Mouse (Mus musculus) myocyte (in vitro differentiated cells): ENCODE data around the gene Lztfl1. TPM values are rescaled to one million over a fixed set of nuclear protein-coding genes. Genes with fewer than 3 reads are reported as not detected.
A peak's percentile ranks its signal among the peaks of the same experiment; 100 is the strongest.

ENCODE experiments used
- H3K27me3 ChIP-seq: one replicate; pipeline ENCODE4 v1.6.1; 2011; ENCODE audit not compliant: control insufficient read depth, insufficient read depth, insufficient read length
- H3K36me3 ChIP-seq: one replicate; pipeline ENCODE4 v1.6.1; 2011; ENCODE audit not compliant: control insufficient read depth, insufficient read depth
- H3K4me2 ChIP-seq: one replicate; pipeline ENCODE4 v1.6.1; 2011; ENCODE audit warnings: low read depth, control low read depth
- H3K4me3 ChIP-seq: one replicate; pipeline ENCODE4 v1.5.1; 2011; ENCODE audit warnings: mild to moderate bottlenecking, control low read depth, moderate library complexity
- H3K79me2 ChIP-seq: one replicate; pipeline ENCODE4 v1.6.1; 2011; ENCODE audit not compliant: control insufficient read depth, insufficient read depth
- H3ac ChIP-seq: one replicate; pipeline ENCODE4 v1.6.1; 2011; ENCODE audit not compliant: control insufficient read depth, insufficient read length
- CEBPB ChIP-seq: IDR thresholded peaks from 2 replicates; pipeline ENCODE4 v1.6.1; 2011; ENCODE audit warnings: mild to moderate bottlenecking, moderate library complexity; ENCODE audit not compliant: poor library complexity, insufficient read depth, severe bottlenecking
- E2F4 ChIP-seq: IDR thresholded peaks from one replicate; pipeline ENCODE4 v1.6.1; 2011; ENCODE audit warnings: mild to moderate bottlenecking, control low read depth, moderate library complexity; ENCODE audit not compliant: insufficient read depth
- MAX ChIP-seq: IDR thresholded peaks from one replicate; pipeline ENCODE4 v1.6.1; 2011; ENCODE audit warnings: low read depth, mild to moderate bottlenecking, control low read depth
- MYOD1 ChIP-seq, 3 experiments: IDR thresholded peaks; one replicate each; pipeline ENCODE4 v1.6.1; 2011; ENCODE audit warnings: control low read depth in 2 of 3, low read depth in 2 of 3, mild to moderate bottlenecking in 2 of 3, moderate library complexity in 1 of 3; ENCODE audit not compliant: insufficient read length in 2 of 3, control insufficient read depth in 1 of 3
- MYOG ChIP-seq, 3 experiments: IDR thresholded peaks; one replicate each; pipeline ENCODE4 v1.6.1; 2011; ENCODE audit warnings: control low read depth in 2 of 3, low read depth in 2 of 3, mild to moderate bottlenecking in 2 of 3; ENCODE audit not compliant: insufficient read length in 2 of 3, control insufficient read depth in 1 of 3, insufficient read depth in 1 of 3
- POLR2A ChIP-seq: IDR thresholded peaks from one replicate; pipeline ENCODE4 v1.6.1; 2011; ENCODE audit warnings: low read depth, mild to moderate bottlenecking, control low read depth, moderate library complexity; ENCODE audit not compliant: insufficient read length
- POLR2AphosphoS2 ChIP-seq: IDR thresholded peaks from one replicate; pipeline ENCODE4 v1.6.1; 2011; ENCODE audit warnings: low read depth, control low read depth; ENCODE audit not compliant: insufficient read length
- REST ChIP-seq: IDR thresholded peaks from one replicate; pipeline ENCODE4 v1.6.1; 2011; ENCODE audit warnings: mild to moderate bottlenecking, control low read depth, moderate library complexity; ENCODE audit not compliant: insufficient read depth, insufficient read length
- SRF ChIP-seq: IDR thresholded peaks from one replicate; pipeline ENCODE4 v1.6.1; 2011; ENCODE audit warnings: low read depth; ENCODE audit not compliant: control insufficient read depth, insufficient read length
- TCF12 ChIP-seq: IDR thresholded peaks from one replicate; pipeline ENCODE4 v1.6.1; 2011; ENCODE audit warnings: mild to moderate bottlenecking, control low read depth; ENCODE audit not compliant: poor library complexity, insufficient read depth, severe bottlenecking
- TCF3 ChIP-seq: IDR thresholded peaks from one replicate; pipeline ENCODE4 v1.6.1; 2011; ENCODE audit warnings: low read depth, control low read depth; ENCODE audit not compliant: insufficient read length
- USF1 ChIP-seq: IDR thresholded peaks from one replicate; pipeline ENCODE4 v1.6.1; 2011; ENCODE audit warnings: low read depth, mild to moderate bottlenecking, control low read depth, moderate library complexity
- polyA plus RNA-seq: library from polyadenylated mRNA; unstranded; fragments of >200 nt; fragmentation: generic; extraction: Trizol; gene quantifications from one replicate; pipeline ENCODE4 v1.2.1, GENCODE M21; 2012; ENCODE audit warnings: missing spikeins

The Lztfl1 gene
- polyA plus RNA-seq, 1 experiment: 7.4 TPM

DNA sequence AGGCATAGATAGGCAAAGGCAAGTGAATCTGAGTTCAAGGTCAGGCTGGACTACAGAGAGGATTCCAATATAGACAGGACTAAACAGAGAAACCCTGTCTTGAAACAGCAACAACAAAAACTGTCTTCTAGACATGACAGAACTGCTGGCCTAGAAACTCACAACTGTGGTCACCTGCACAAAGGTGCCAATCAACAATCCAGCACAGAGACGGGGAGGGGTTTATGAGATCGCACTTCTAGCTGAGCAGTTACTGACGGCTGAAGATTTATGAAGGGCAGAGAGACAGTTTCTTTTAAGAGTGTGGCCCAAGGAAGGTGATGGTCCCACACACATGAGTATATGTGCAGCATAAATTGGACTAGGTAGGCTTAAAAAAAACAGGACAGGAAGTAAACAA is 1.2 kb downstream of the Lztfl1 start:
- no peaks in the 10 kb centered on the region for H3K36me3 ChIP-seq
- no peaks in the 10 kb centered on the region for H3K79me2 ChIP-seq
- peak overlapping the region; percentile 42 for H3K4me3 ChIP-seq
- H3K4me2 ChIP-seq: peak overlapping the region; percentile 84
- TF ChIP-seq TCF12 (no peak), E2F4 (no peak), TCF3 (no peak), MYOD1 (IDR thresholded peaks at IDR 0.05; ENCODE audit: control insufficient read depth in 1 of 3, insufficient read length in 2 of 3, low read depth in 2 of 3) (no peak)
- H3ac ChIP-seq: no peak overlapping the region
- H3K27me3 ChIP-seq: peaks cover 5% of the 10 kb centered on the region

- TF ChIP-seq USF1 (no peak), MYOD1 (IDR thresholded peaks at IDR 0.05; ENCODE audit: control insufficient read depth in 1 of 3, insufficient read length in 2 of 3, low read depth in 2 of 3) (no peak), REST (no peak), CEBPB (no peak), POLR2A (no peak), TCF12 (no peak), MAX (no peak), E2F4 (no peak), MYOG (IDR thresholded peaks at IDR 0.05; ENCODE audit: control insufficient read depth in 1 of 3, insufficient read depth in 1 of 3, insufficient read length in 2 of 3, low read depth in 2 of 3) (no peak), POLR2AphosphoS2 (no peak), SRF (no peak)
- H3K4me2 ChIP-seq: no peak overlapping the region
- no peaks in the 10 kb centered on the region for H3K27me3 ChIP-seq
- peaks cover 7% of the 10 kb centered on the region for H3K36me3 ChIP-seq
- H3ac ChIP-seq: no peak overlapping the region
- no peaks in the 10 kb centered on the region for H3K79me2 ChIP-seq
- no peak overlapping the region for H3K4me3 ChIP-seq
Measured at GRCm38 (mm10) chr9:123713111-123713510, 4.4 kb downstream of the Lztfl1 start.

DNA sequence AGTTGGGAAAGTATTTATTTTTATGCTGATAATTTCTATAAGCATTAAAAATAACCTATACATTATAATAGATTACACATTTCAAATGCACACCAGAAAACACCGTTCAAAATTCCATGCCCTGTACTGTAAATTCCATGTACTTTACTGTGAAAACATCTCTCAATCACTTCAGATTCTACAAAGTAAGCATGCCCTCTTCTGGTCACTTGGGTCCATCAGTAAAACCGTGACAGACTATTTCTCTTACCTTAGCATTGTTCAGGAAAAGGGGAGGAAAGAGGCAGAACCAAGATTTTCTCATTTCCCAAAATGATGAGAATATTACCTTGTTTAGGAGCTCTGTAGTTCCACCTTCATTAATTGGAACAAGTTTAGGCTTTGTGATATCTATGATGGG is 8.3 kb downstream of the Lztfl1 start:
- Histone ChIP-seq H3K4me2 (no peak overlapping the region), H3K27me3 (no peaks in the 10 kb centered on the region), H3K36me3 (peaks cover 16% of the 10 kb centered on the region), H3ac (no peak overlapping the region), H3K79me2 (no peaks in the 10 kb centered on the region), H3K4me3 (no peak overlapping the region)
- TF ChIP-seq SRF: no peak
- no peak for TF ChIP-seq POLR2AphosphoS2

DNA sequence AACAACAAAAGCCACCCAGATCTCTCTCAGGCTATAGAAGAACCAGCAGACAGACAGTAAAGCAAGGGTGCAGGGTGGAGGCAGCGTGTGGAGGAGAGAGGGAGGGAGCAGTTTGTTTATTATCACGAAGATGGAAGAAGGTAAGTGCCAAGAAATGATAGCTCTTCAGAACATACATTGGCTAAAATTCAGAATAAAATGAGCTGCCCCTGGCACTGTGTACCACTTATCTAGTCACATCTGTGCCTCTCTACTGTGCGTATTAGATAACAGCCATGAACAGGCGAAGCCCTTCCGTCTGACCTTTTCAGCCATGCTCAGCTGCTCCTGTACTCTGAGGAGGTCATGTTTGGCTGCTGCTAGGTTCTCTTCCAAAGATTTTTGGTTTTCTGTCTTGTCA is 15.7 kb downstream of the Lztfl1 start:
- Histone ChIP-seq H3ac (no peak overlapping the region), H3K4me3 (no peak overlapping the region), H3K27me3 (no peaks in the 10 kb centered on the region), H3K36me3 (peaks cover 22% of the 10 kb centered on the region), H3K79me2 (no peaks in the 10 kb centered on the region), H3K4me2 (no peak overlapping the region)
- no peak for TF ChIP-seq CEBPB
- TF ChIP-seq MAX: no peak
- no peak for TF ChIP-seq USF1
- no peak for TF ChIP-seq SRF
- no peak for TF ChIP-seq TCF3
- no peak for TF ChIP-seq E2F4
- TF ChIP-seq POLR2AphosphoS2: no peak
- TF ChIP-seq REST: no peak
- TF ChIP-seq TCF12: no peak
- no peak for TF ChIP-seq MYOG (IDR thresholded peaks at IDR 0.05; ENCODE audit: control insufficient read depth in 1 of 3, insufficient read depth in 1 of 3, insufficient read length in 2 of 3, low read depth in 2 of 3)
- no peak for TF ChIP-seq MYOD1 (IDR thresholded peaks at IDR 0.05; ENCODE audit: control insufficient read depth in 1 of 3, insufficient read length in 2 of 3, low read depth in 2 of 3)
- no peak for TF ChIP-seq POLR2A

DNA sequence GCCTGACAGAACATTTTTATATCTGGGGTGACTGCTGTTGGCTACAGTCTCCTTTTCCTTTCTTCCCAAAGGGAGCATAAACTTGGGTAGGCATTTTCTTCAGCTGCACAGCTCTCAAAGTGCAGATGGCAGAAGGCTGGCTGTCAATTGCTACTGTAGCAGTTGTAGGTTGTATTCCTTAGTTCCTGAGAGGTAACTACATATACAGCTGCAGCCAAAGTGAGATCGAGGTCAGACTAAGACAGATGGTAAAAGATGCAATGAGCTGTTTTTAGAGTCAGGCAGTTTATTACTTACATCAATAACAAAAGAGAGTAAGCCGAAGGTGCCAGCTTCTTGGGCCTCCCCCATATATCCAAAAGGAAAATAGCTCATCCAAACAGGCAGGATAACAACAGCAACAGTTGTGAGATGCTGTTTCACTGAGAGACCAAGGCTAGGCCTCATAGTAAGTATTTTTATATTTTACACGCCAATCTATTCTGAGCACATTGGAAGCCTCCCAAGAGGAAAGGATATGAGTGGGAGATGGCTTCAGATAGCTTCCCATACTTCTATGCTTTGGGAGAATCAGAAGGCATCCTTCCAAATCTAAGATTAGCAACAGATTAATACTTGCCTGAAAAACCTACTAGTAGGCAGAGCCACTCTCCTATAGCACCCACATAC is 21.7 kb downstream of the Lztfl1 start:
- no peak for TF ChIP-seq MYOD1 (IDR thresholded peaks at IDR 0.05; ENCODE audit: control insufficient read depth in 1 of 3, insufficient read length in 2 of 3, low read depth in 2 of 3)
- no peak for TF ChIP-seq POLR2AphosphoS2
- TF ChIP-seq REST: no peak
- no peak for TF ChIP-seq MYOG (IDR thresholded peaks at IDR 0.05; ENCODE audit: control insufficient read depth in 1 of 3, insufficient read depth in 1 of 3, insufficient read length in 2 of 3, low read depth in 2 of 3)
- no peak for TF ChIP-seq SRF
- TF ChIP-seq USF1: no peak
- no peak for TF ChIP-seq CEBPB
- TF ChIP-seq TCF12: no peak
- TF ChIP-seq MAX: no peak
- no peak for TF ChIP-seq TCF3
- TF ChIP-seq E2F4: no peak
- TF ChIP-seq POLR2A: no peak
- no peak overlapping the region for H3ac ChIP-seq
- H3K36me3 ChIP-seq: peaks cover 15% of the 10 kb centered on the region
- H3K79me2 ChIP-seq: no peaks in the 10 kb centered on the region
- H3K4me3 ChIP-seq: no peak overlapping the region
- no peak overlapping the region for H3K4me2 ChIP-seq
- no peaks in the 10 kb centered on the region for H3K27me3 ChIP-seq
